Mouse (Mus musculus) limb, embryonic 15.5 days (tissue): ENCODE data around the gene Yme1l1. TPM values are rescaled to one million over a fixed set of nuclear protein-coding genes. Genes with fewer than 3 reads are reported as not detected.
A peak's percentile ranks its signal among the peaks of the same experiment; 100 is the strongest.

Experiments
- ATAC-seq: fragments of 200-750 bp; cut with Nextera tagmentation; 2 replicates; pipeline ENCODE4 v1.8.0; 2017; ENCODE audit warnings: low read depth, moderate TSS enrichment; ENCODE audit not compliant: insufficient number of reproducible peaks, low FRiP score, low TSS enrichment
- H3K27ac ChIP-seq: fragments of 300-500 bp; sonication (generic); 2 replicates; pipeline ENCODE4 v1.5.1; 2015; ENCODE audit warnings: moderate library complexity, mild to moderate bottlenecking, inconsistent platforms
- H3K27me3 ChIP-seq: fragments of 300-500 bp; sonication (generic); 2 replicates; pipeline ENCODE4 v1.6.1; 2015; ENCODE audit warnings: inconsistent platforms
- H3K36me3 ChIP-seq: fragments of 300-500 bp; sonication (generic); 2 replicates; pipeline ENCODE4 v1.6.1; 2015; ENCODE audit warnings: inconsistent platforms
- H3K4me1 ChIP-seq: fragments of 300-500 bp; sonication (generic); 2 replicates; pipeline ENCODE4 v1.6.1; 2015; ENCODE audit warnings: inconsistent platforms
- H3K4me2 ChIP-seq: fragments of 300-500 bp; sonication (generic); 2 replicates; pipeline ENCODE4 v1.6.1; 2015; ENCODE audit warnings: mild to moderate bottlenecking, inconsistent platforms
- H3K4me3 ChIP-seq: fragments of 300-500 bp; sonication (generic); 2 replicates; pipeline ENCODE4 v1.5.1; 2015; ENCODE audit warnings: mild to moderate bottlenecking, inconsistent platforms
- H3K9ac ChIP-seq: fragments of 300-500 bp; sonication (generic); 2 replicates; pipeline ENCODE4 v1.6.1; 2015; ENCODE audit warnings: inconsistent platforms
- H3K9me3 ChIP-seq: fragments of 300-500 bp; sonication (generic); 2 replicates; pipeline ENCODE4 v1.6.1; 2016; ENCODE audit warnings: inconsistent platforms
- WGBS: fragments of 180-500 bp; shearing (Covaris S2); methylation state at CpG from one replicate; pipeline ENCODE4 v1.1.7; 2015; 5-methylcytosine and 5-hydroxymethylcytosine counted together
- polyA plus RNA-seq: library from polyadenylated mRNA; unstranded; fragments of >200 nt; fragmentation: Nextera tagmentation; extraction: Ambion mirVana; gene quantifications from 2 replicates; pipeline ENCODE4 v1.2.1, GENCODE M21; 2015

The Yme1l1 gene
- 75.5 and 78.8 TPM in 2 replicates for polyA plus RNA-seq

DNA sequence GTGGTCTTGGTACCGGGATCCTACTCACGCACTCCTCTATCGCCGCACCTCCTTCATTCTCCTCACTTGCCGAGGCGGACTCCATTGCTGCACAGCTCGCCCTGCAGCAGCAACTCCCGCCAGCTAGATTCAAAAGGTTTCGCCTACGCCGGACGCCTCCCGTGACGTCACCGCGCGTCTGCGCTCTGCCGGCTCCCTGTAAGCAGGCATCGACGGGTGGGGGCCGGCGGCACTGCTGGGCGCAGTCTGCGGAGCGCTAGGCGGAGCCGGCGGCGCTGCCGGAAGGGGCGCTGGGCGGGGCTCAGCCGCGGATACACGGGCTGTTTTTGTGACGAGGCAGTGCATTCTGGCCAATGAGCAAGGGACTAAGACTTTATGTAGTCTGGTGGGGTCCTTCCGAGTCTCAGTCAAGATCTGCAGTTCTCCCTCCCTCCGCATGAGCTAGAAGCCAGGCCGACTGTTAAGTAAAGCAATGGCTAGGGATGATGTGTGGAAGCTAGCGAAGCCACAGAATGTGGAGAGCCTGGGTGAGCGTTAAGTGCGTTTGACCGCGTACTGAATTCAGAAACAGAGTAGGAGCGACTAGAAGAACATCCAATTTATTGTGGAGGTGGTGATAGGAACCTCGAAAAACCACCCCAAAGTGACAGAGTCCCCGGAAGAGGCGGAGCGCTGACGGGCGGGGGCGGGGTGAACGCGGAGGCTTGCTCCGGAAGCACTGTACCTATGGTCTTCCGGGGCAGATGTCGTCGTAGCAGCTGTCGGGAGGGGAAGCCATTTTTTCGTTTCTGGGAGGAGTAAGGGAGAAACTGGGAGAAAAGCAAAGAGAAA is at the start of gene Yme1l1, which contains the start of gene Mastl:
Gene Yme1l1 (plus strand): TSS at position 593 of the 831 bp plus-strand sequence.
Gene Mastl (minus strand): TSS at position 248 of the 831 bp plus-strand sequence.
- Histone ChIP-seq H3K4me3 (peak within 1 kb of the TSS; percentile 79), H3K27ac (peak within 1 kb of the TSS; percentile 100), H3K4me1 (peaks cover 17% of the 10 kb centered on the region), H3K27me3 (no peaks in the 10 kb centered on the region), H3K36me3 (peaks cover 2% of the 10 kb centered on the region; the same call in 1 of the 2 replicates), H3K4me2 (peak within 1 kb of the TSS; percentile 81), H3K9me3 (no peaks in the 10 kb centered on the region), H3K9ac (peak within 1 kb of the TSS; percentile 47)
- peak; percentile 99 for ATAC-seq
- WGBS = under 1% methylated on average over 61 of the region's 61 CpGs

DNA sequence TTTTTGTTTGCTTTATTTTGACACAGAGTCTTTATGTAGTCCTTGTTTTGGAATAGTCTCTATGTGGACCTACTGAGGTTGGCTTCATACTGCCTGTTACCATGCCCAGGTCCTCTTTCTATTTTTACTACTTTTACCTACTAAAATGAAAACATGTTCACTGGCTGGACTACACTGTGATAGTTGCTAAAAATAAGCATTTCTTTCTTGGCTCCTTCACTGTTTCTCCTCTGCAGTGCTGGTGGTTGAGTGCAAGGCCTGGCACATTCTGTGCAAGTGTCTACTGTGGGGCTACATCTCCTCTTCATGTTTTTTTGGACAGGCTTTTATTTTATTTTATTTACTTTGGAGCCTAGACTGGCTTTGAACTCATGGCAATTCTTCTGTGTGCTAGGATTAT is 36.6 kb upstream of the Yme1l1 start:
- Histone ChIP-seq H3K27me3 (no peaks in the 10 kb centered on the region), H3K4me3 (no peak overlapping the region), H3K27ac (no peak overlapping the region), H3K36me3 (peaks cover 19% of the 10 kb centered on the region), H3K4me1 (no peaks in the 10 kb centered on the region), H3K9ac (no peak overlapping the region), H3K4me2 (no peak overlapping the region), H3K9me3 (no peaks in the 10 kb centered on the region)
- no peak for ATAC-seq

DNA sequence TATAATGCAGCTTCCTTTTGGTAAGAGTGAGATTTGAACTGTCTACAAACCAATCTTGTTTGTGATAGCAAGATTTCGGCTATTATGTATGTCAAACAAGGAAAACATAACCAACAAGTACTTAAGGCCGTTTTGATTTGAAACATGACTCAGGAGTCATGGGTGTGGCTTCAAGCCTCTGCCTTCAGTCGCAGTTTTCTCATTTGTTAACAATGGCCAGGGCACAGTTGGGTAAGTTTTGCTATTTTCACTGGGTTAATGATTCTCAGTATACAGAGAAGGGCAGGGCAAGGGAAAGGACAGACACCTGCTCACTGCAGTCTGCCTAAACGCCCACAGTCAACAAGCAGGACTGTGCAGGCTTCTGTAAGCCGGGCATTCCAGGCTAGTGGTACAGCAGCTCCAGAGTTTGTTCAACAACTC is 959 bp upstream of the Yme1l1 start:
- 5% methylated on average over 5 of the region's 5 CpGs for WGBS

DNA sequence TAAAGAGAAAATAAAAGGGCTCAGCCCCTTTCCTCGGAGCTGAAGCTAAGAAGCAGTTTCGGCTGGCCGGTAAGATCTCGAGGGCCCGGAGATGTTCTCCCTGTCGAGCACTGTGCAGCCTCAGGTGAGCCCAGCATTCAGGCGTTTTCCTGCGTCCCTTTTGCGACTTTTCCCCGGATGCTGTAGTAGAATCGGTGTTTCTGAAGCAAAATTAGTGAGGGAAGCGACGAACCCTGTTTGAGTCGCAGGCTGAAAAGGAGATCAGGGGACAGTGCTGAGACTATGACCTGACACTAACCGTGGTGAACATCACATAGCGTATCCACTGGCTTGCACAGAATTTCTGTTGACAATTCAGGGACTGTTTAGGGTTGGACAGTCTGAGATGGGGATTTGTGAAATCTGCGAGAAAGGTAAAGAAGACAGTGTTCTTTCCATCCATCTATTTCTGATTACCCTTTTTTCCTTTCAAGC is 476 bp downstream of the Yme1l1 start:
- WGBS = under 1% methylated on average over 17 of the region's 17 CpGs
- peak overlapping the region; percentile 47 for H3K9ac ChIP-seq
- peak overlapping the region; percentile 100 for H3K27ac ChIP-seq
- H3K4me1 ChIP-seq = peaks cover 17% of the 10 kb centered on the region
- H3K4me2 ChIP-seq = peak overlapping the region; percentile 81
- no peaks in the 10 kb centered on the region for H3K9me3 ChIP-seq
- no peaks in the 10 kb centered on the region for H3K27me3 ChIP-seq
- H3K36me3 ChIP-seq = peaks cover 4% of the 10 kb centered on the region; the same call in 1 of the 2 replicates
- peak overlapping the region; percentile 79 for H3K4me3 ChIP-seq
- no peak for ATAC-seq

More for the DNA sequence above, 959 bp upstream of the Yme1l1 start:
- peak overlapping the region; percentile 79 for H3K4me3 ChIP-seq
- H3K36me3 ChIP-seq = no peaks in the 10 kb centered on the region
- ATAC-seq = no peak; the same call in 1 of the 2 replicates
- peaks cover 17% of the 10 kb centered on the region for H3K4me1 ChIP-seq
- peak overlapping the region; percentile 100 for H3K27ac ChIP-seq
- H3K9me3 ChIP-seq = no peaks in the 10 kb centered on the region
- H3K27me3 ChIP-seq = no peaks in the 10 kb centered on the region
- H3K4me2 ChIP-seq = peak overlapping the region; percentile 81
- peak overlapping the region; percentile 45 for H3K9ac ChIP-seq

DNA sequence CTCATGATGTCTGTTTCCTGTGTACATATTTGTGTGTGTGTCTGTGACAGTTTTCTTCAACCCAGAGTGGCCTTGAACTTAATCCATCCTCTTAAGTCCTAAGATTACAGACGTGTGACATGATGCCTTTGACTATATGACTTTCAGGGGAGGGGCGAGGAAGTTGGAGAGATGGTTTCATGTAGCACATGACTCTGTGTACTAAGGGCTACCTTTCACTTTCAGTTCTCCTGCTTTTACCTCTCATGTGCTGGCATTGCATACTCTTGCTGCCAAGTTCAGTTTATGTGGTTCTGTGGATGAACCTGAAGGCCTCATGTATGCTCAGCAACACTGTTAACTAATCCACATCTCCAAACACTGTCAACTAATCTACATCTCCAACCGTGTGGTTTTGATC is 16.1 kb downstream of the Yme1l1 start:
- Histone ChIP-seq H3K4me1 (no peaks in the 10 kb centered on the region), H3K9me3 (no peaks in the 10 kb centered on the region), H3K27me3 (no peaks in the 10 kb centered on the region), H3K27ac (no peak overlapping the region), H3K4me2 (no peak overlapping the region), H3K4me3 (no peak overlapping the region), H3K36me3 (peaks cover 58% of the 10 kb centered on the region), H3K9ac (no peak overlapping the region)
- WGBS = 84% methylated on average over 3 of the region's 3 CpGs
- ATAC-seq = no peak

DNA sequence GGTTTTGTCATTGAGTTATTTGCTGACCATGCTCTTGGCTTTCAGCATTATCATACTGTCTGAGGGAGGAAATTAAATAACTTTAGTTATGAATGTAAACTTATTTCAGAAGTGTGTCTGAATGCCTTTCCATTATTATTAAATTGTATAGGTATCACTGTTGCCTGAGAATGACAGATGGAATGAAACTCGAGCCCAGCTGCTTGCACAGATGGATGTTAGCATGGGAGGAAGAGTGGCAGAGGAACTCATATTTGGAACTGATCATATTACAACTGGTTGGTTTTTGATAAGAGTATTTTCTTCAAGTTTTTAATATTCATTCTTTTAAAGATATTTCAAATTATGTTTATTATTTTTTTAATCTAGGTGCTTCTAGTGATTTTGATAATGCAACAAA is 38.2 kb downstream of the Yme1l1 start:
- Histone ChIP-seq H3K27me3 (no peaks in the 10 kb centered on the region), H3K9ac (no peak overlapping the region), H3K4me1 (no peaks in the 10 kb centered on the region), H3K9me3 (no peaks in the 10 kb centered on the region), H3K27ac (no peak overlapping the region), H3K4me2 (no peak overlapping the region), H3K4me3 (no peak overlapping the region), H3K36me3 (peaks cover 57% of the 10 kb centered on the region)
- 82% methylated on average over 1 of the region's 1 CpGs for WGBS
- no peak for ATAC-seq

DNA sequence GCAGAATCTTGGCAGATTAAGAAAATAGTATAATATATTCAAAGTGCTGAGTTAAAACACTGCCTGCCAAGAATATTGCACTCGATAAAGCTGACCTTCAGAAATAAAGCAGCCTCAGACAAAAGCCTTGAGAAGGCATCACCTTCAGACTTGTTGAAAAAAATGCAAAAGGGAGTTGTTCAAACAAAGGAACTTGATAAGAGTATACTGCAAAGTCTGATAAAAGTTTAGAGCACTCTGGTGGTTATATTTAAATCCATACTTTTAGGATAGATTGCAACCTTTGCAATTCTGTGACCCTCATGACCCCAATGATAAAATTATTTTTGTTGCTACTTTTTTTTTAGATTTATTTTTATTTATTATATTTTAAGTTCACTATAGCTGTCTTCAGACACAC is 44.9 kb downstream of the Yme1l1 start:
- Histone ChIP-seq H3K9ac (no peak overlapping the region), H3K27ac (no peak overlapping the region), H3K4me1 (no peaks in the 10 kb centered on the region), H3K27me3 (no peaks in the 10 kb centered on the region), H3K9me3 (no peaks in the 10 kb centered on the region), H3K4me2 (no peak overlapping the region), H3K36me3 (peaks cover 30% of the 10 kb centered on the region), H3K4me3 (no peak overlapping the region)
- WGBS = 91% methylated on average over 1 of the region's 1 CpGs
- no peak for ATAC-seq

DNA sequence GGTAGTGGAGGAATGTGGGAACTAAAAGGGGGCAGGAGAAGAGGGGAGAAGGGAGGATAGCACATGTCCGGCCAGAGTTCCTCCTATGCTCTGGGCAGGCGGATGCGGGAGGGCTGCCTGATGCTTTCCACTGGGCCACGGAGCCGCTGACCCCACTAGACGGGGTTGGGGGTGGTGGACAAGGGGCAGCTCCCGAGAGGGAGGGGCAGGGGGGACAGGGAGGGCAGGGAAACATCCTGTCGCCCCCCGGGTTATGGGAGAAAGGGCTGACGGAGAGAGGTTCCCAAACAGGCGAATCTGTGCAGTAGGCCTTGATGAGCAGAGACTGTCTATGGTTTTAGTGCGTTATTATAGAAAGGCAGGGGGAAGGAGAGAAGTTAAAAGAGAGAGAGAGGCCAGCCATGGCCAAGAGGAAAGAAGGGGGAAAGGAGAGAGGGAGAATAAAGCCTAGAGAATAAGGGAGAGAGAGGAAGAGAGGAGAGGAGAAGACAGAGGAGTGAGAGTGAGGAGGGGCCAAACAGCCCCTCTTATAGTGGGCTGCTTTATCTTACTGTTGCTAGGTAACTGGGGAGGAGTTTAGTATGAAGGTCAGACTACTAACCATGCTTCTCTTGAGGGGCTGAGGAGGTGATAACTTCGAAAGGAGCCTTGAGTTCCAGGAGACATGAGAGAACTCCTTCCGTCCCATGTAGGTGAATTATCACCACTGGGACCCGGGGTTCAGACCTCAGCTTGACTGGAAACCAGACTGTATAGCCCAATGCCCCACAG is 46.9 kb downstream of the Yme1l1 start:
- H3K4me2 ChIP-seq = no peak overlapping the region
- no peak overlapping the region for H3K9ac ChIP-seq
- no peak for ATAC-seq
- 59% methylated on average over 15 of the region's 15 CpGs for WGBS
- no peak overlapping the region for H3K27ac ChIP-seq
- no peaks in the 10 kb centered on the region for H3K9me3 ChIP-seq
- peaks cover 25% of the 10 kb centered on the region for H3K36me3 ChIP-seq
- no peak overlapping the region for H3K4me3 ChIP-seq
- no peaks in the 10 kb centered on the region for H3K4me1 ChIP-seq
- H3K27me3 ChIP-seq = no peaks in the 10 kb centered on the region

DNA sequence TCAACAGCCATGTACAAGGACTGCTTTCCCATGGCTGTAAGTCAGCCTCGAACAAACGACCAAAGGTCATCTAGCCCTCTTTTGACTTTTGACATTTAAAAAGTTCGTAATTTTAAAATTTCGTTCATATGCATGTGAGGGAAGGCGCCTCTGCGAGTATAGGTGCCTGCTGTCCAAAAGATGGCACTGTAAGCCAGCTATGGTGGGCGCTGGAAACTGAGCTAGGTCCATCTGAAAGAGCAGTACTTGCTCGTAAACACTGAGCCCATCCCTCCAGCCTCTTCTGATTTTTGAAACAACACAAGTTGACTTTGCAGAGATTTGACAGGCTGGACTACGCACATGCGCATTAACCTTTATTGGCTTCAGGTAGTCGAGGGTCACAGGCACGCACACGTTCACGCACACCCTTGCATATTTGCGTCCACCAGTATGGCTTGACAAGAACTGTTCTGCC is 50.9 kb downstream of the Yme1l1 start, which contains the start of gene 4931423N10Rik:
Gene 4931423N10Rik (plus strand): TSS at position 407 of the 457 bp plus-strand sequence.
- 77% methylated on average over 15 of the region's 15 CpGs for WGBS
- H3K27me3 ChIP-seq = no peaks in the 10 kb centered on the region
- H3K27ac ChIP-seq = no peak within 1 kb of the TSS
- H3K4me1 ChIP-seq = no peaks in the 10 kb centered on the region
- no peaks in the 10 kb centered on the region for H3K9me3 ChIP-seq
- no peak for ATAC-seq
- no peaks in the 10 kb centered on the region for H3K36me3 ChIP-seq
- H3K4me2 ChIP-seq = no peak within 1 kb of the TSS
- no peak within 1 kb of the TSS for H3K9ac ChIP-seq
- H3K4me3 ChIP-seq = no peak within 1 kb of the TSS

DNA sequence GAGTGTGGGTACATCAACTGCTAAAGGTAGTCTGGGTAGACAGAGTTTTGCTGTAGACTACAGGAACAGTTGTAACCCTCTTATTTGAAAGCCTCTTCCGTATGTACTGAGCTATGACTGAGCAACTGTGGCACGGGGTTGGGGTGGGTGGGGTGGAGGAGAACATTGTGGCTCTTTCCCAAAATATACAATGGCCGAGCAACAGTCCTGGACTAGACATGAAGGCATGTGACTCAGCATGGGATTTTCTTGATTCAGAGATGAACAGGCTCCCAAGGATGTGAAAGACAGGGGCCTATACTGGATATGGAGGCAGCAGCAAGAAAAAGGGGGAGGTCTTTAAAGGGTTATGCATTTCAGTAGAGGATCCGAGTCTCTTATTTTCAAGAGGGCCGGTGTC is 57.5 kb downstream of the Yme1l1 start:
- 75% methylated on average over 5 of the region's 5 CpGs for WGBS
- Histone ChIP-seq H3K4me2 (no peak overlapping the region), H3K27ac (no peak overlapping the region), H3K9me3 (no peaks in the 10 kb centered on the region), H3K27me3 (no peaks in the 10 kb centered on the region), H3K4me1 (no peaks in the 10 kb centered on the region), H3K4me3 (no peak overlapping the region), H3K36me3 (no peaks in the 10 kb centered on the region), H3K9ac (no peak overlapping the region)
- ATAC-seq = no peak

DNA sequence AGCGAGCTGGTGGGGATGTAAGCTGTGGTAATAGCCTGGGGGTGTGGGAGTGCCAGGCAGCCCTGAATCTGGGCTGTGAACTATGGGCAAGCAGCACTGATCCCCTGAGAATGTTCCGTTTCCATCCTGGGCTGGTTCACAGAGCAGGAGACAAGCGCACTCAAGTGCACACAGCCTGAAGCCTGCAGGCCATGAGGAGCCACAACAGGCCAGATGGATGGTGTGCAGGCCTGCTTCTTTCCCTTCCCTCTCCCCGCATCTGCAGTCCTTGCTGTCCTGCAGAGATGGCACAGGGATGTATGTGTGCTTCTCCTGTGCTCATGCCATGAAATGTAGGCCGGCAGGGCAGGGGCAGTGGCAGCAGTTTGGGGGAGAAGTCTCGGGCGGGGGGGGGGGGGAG is 69.0 kb downstream of the Yme1l1 start:
- Histone ChIP-seq H3K27ac (no peak overlapping the region), H3K27me3 (no peaks in the 10 kb centered on the region), H3K4me3 (no peak overlapping the region), H3K9ac (no peak overlapping the region), H3K36me3 (no peaks in the 10 kb centered on the region), H3K9me3 (no peaks in the 10 kb centered on the region), H3K4me2 (no peak overlapping the region), H3K4me1 (no peaks in the 10 kb centered on the region)
- no peak for ATAC-seq
- 54% methylated on average over 7 of the region's 7 CpGs for WGBS

DNA sequence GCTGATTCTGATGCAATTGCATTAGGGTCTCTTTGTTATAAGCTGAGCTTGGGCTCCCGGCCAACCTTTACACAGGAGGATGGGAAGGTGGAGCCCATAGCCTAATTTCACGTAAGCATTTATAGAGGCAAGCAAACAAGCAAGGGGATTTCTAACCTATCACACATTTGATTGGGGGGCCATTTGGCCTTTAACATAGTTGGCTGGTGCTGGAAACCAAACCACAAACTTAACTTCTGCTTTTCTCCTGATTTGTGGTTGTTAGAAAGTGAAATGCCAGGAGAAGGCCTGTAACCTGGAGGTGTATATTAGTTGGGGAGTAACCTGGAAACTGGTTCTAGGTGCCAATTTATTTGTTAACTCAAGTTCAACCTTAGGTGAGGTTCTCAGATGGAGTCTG is 72.3 kb downstream of the Yme1l1 start:
- no peak overlapping the region for H3K9ac ChIP-seq
- ATAC-seq = no peak
- 57% methylated on average over 2 of the region's 2 CpGs for WGBS

More for the DNA sequence above, 72.3 kb downstream of the Yme1l1 start:
- no peaks in the 10 kb centered on the region for H3K36me3 ChIP-seq
- no peak overlapping the region for H3K4me3 ChIP-seq
- H3K27ac ChIP-seq = no peak overlapping the region
- H3K4me2 ChIP-seq = no peak overlapping the region
- no peaks in the 10 kb centered on the region for H3K27me3 ChIP-seq
- H3K4me1 ChIP-seq = no peaks in the 10 kb centered on the region
- no peaks in the 10 kb centered on the region for H3K9me3 ChIP-seq
